Mouse (Mus musculus): ENCODE measurements around the gene Ly6g6c. TPM values are rescaled to one million over a fixed set of nuclear protein-coding genes. Genes with fewer than 3 reads are reported as not detected.

The Ly6g6c gene
- polyA plus RNA-seq, 1 experiment from 2014 or later = not detected

DNA sequence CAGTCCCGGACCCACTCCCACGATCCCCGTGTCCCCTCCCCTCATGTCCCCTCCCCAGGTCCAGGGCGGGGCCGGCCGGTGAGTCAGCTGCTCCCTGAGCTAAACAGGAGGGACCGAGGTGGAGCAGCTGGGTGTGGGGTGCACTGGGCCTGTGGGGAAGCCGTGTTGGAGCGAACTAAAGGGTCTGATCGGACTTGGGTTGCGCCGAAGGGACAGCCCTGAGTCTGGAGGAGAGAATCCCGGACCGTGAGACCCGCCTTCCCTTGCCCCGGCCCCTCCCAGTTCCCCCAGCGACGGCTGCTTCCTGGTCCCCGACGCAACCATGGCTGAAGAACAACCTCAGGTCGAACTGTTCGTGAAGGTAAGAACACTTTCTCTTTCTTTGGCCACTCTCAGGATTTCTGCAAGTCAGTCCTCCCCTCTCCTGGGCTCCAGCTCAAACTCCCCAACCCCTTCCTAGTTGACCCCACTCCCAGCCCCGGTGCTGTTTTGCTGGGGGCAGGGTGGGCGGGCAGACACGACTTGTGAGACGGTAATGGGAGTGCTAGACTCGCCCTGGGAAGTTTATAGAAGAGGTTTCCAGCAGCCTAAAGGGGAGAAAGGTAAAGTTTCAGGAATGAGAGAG is 14.9 kb upstream of the Ly6g6c start:
- 1% methylated on average over 27 of the region's 27 CpGs for WGBS
- Histone ChIP-seq H3K9ac (ENCODE audit: low read depth, low read length) (peak overlapping the region; percentile 61), H3K4me1 (ENCODE audit: control insufficient read depth, insufficient read depth, low read length) (peaks cover 11% of the 10 kb centered on the region), H3K4me2 (ENCODE audit: low read length) (peak overlapping the region; percentile 41), H3K36me3 (ENCODE audit: control insufficient read depth, insufficient read depth, low read length) (no peaks in the 10 kb centered on the region), H3K27me3 (ENCODE audit: control insufficient read depth, insufficient read depth, low read depth, low read length) (no peaks in the 10 kb centered on the region), H3K27ac (ENCODE audit: low read length) (peak overlapping the region; percentile 75), H3K4me3 (ENCODE audit: low read depth, low read length) (peak overlapping the region; percentile 35), H3K9me3 (replicated peaks; ENCODE audit: control insufficient read depth, low read length, poor library complexity, severe bottlenecking) (no peaks in the 10 kb centered on the region)
- no peak for ATAC-seq

DNA sequence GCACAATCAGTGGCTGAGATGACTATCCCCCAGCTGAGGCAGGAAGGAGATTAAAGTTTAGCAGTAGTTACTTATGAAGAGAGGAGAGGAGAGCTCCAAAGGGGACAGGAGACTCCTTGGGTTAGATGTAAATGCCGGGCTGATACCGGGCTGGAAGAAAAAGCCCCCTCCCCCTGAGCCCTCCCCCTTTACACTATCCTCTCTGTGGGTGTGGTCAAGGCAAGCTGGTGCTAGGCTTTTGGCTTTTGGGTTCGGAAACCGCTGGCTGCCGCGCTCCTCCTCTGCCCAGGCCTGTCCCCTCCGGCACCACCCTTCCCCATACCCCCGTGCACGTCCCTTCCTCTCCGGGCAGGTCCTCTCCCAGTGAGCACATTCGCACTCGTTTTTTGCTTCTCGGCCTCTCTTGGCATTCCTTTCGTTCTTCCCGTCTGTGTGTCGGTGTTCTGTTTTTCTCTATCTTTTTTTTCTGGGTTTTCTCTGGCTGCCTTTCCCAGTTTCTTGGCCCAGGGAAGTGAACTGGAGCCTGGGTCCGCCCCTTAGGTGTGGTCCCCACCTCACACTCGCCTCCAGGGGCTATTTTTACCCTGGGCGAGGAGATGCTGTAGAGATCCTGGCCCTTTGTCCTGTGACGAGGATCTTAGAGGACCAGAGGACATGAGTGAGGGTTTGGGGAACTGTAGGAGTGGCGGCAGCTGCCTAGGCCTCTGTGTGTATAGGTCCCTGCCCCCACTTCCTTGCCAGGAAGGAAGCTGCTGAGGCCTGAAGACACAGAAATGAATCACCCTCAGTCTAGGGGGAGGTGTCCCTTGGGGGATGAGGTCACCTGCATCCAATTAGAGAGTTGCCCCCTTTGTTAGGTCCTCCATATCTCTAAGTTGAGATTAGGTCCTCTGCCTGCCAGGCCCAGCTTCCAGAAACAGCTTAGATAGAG is 13.8 kb upstream of the Ly6g6c start:
- H3K9ac ChIP-seq (ENCODE audit: low read depth, low read length) = peak overlapping the region; percentile 30
- H3K27ac ChIP-seq (ENCODE audit: low read length) = peak overlapping the region; percentile 71
- no peaks in the 10 kb centered on the region for H3K27me3 ChIP-seq (ENCODE audit: control insufficient read depth, insufficient read depth, low read depth, low read length)
- H3K4me2 ChIP-seq (ENCODE audit: low read length) = peak overlapping the region; percentile 41
- H3K4me1 ChIP-seq (ENCODE audit: control insufficient read depth, insufficient read depth, low read length) = peaks cover 11% of the 10 kb centered on the region
- no peaks in the 10 kb centered on the region for H3K9me3 ChIP-seq (replicated peaks; ENCODE audit: control insufficient read depth, low read length, poor library complexity, severe bottlenecking)
- H3K36me3 ChIP-seq (ENCODE audit: control insufficient read depth, insufficient read depth, low read length) = no peaks in the 10 kb centered on the region
- ATAC-seq = peak; percentile 47
- 3% methylated on average over 21 of the region's 21 CpGs for WGBS
- H3K4me3 ChIP-seq (ENCODE audit: low read depth, low read length) = peak overlapping the region; percentile 35

DNA sequence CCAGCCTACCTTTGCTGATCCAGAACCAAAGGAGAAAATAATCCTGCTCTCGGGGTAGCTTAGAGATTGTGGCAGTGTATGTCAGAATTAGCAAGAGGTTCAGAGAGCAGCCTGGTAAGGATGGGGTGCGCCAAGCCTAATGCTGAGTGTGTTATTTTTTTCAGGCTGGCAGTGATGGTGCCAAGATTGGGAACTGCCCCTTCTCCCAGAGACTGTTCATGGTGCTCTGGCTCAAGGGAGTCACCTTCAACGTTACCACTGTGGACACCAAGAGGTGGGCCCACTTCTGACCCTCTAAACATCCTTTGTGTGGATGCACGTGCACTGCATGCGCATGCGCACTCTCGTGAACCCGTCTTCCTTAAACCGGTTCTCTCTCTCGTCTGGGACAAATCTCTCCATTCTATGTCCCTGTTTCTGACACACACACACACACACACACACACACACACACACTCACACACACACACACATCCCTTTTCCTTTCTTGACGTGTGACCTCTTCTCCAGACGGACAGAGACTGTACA is 12.9 kb upstream of the Ly6g6c start:
- no peaks in the 10 kb centered on the region for H3K36me3 ChIP-seq (ENCODE audit: control insufficient read depth, insufficient read depth, low read length)
- no peak overlapping the region for H3K9ac ChIP-seq (ENCODE audit: low read depth, low read length)
- no peaks in the 10 kb centered on the region for H3K9me3 ChIP-seq (replicated peaks; ENCODE audit: control insufficient read depth, low read length, poor library complexity, severe bottlenecking)
- 69% methylated on average over 12 of the region's 12 CpGs for WGBS
- peaks cover 11% of the 10 kb centered on the region for H3K4me1 ChIP-seq (ENCODE audit: control insufficient read depth, insufficient read depth, low read length)
- H3K27ac ChIP-seq (ENCODE audit: low read length) = 0 out of 2 replicates have a peak overlapping the region, but pooled peaks have one; percentile 71
- H3K27me3 ChIP-seq (ENCODE audit: control insufficient read depth, insufficient read depth, low read depth, low read length) = no peaks in the 10 kb centered on the region
- H3K4me3 ChIP-seq (ENCODE audit: low read depth, low read length) = no peak overlapping the region
- peak overlapping the region; percentile 41 for H3K4me2 ChIP-seq (ENCODE audit: low read length)
- ATAC-seq = no peak

DNA sequence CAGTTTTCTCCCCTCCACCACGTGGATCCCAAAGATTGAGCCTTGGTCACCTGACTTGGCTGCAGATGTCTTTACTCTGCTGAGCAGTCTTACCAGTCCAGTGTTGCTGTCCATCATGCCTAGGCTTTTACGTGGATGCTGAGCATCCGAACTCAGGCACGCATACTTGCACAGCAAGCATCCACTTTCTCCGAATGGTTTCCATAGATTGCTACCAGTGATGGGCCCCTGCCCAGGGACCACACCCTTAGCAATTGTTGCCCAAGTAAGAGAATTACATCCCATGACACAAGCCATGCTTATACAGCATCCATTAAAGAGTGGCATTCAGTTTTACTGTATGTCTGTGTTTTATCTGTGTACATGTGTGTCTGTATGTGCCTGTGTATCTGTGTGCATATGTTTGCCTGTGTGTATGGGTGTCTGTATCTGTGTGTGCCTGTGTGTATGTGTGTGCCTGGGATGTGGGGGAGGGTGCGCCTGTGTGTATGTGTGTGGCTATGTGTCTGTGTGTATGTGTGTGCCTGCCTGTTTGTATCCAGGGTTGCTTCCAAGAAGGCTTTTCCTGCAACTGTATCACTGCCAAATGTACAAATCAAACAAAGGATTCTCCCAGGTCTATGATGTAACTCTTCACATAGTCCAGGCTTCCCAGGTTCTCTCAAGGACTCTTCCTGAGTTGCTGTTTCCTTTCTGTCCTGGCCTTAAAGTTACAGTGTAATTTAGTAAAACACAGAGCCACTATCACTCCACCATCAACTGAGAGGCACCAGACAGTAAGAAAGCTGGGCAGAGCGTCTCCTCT is 9.3 kb upstream of the Ly6g6c start:
- Histone ChIP-seq H3K4me1 (ENCODE audit: control insufficient read depth, insufficient read depth, low read length) (peaks cover 18% of the 10 kb centered on the region), H3K9ac (ENCODE audit: low read depth, low read length) (no peak overlapping the region), H3K27me3 (ENCODE audit: control insufficient read depth, insufficient read depth, low read depth, low read length) (no peaks in the 10 kb centered on the region), H3K36me3 (ENCODE audit: control insufficient read depth, insufficient read depth, low read length) (no peaks in the 10 kb centered on the region), H3K4me3 (ENCODE audit: low read depth, low read length) (no peak overlapping the region), H3K9me3 (replicated peaks; ENCODE audit: control insufficient read depth, low read length, poor library complexity, severe bottlenecking) (no peaks in the 10 kb centered on the region), H3K4me2 (ENCODE audit: low read length) (no peak overlapping the region), H3K27ac (ENCODE audit: low read length) (no peak overlapping the region)
- WGBS = 91% methylated on average over 7 of the region's 7 CpGs
- no peak for ATAC-seq

DNA sequence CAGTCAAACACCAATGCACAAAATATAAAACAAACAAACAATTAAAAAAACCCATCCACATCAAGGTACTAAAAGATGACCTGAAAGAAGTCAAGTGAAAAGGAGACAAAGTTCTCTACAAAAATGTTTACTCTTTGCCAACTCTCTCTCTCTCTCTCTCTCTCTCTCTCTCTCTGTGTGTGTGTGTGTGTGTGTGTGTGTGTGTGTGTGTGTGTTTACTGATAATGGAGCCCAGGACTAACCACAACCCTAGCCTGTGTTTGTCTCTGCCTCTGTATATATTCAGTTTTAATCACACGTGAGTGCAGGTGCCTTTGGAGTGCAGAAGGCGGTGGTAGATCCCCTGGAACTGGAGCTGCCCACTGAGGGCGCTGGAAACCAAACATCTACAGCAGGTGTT is 8.1 kb upstream of the Ly6g6c start:
- H3K4me3 ChIP-seq (ENCODE audit: low read depth, low read length) = no peak overlapping the region
- no peaks in the 10 kb centered on the region for H3K9me3 ChIP-seq (replicated peaks; ENCODE audit: control insufficient read depth, low read length, poor library complexity, severe bottlenecking)
- WGBS = 87% methylated on average over 3 of the region's 3 CpGs
- no peak overlapping the region for H3K9ac ChIP-seq (ENCODE audit: low read depth, low read length)
- no peak for ATAC-seq
- peaks cover 5% of the 10 kb centered on the region; the same call in 1 of the 2 replicates for H3K36me3 ChIP-seq (ENCODE audit: control insufficient read depth, insufficient read depth, low read length)
- H3K4me1 ChIP-seq (ENCODE audit: control insufficient read depth, insufficient read depth, low read length) = peaks cover 15% of the 10 kb centered on the region
- H3K27me3 ChIP-seq (ENCODE audit: control insufficient read depth, insufficient read depth, low read depth, low read length) = no peaks in the 10 kb centered on the region
- no peak overlapping the region for H3K4me2 ChIP-seq (ENCODE audit: low read length)
- H3K27ac ChIP-seq (ENCODE audit: low read length) = no peak overlapping the region

DNA sequence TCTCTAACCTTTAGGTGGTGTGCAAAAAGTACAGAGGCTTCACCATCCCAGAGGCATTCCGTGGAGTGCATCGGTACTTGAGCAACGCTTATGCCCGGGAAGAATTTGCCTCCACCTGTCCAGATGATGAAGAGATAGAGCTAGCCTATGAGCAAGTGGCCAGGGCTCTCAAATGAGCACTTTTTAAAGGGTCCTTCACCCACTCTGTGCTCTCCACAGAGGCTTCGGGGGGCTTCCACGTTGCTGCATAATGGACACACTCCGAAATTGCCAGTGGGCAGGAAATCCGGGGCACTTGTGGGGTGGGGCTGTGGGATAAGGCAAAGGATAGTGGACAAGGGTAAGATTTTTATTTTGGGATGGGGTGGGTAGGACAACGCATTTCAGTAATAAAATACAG is 6.9 kb upstream of the Ly6g6c start:
- 69% methylated on average over 9 of the region's 9 CpGs for WGBS
- Histone ChIP-seq H3K4me2 (ENCODE audit: low read length) (peak overlapping the region; percentile 94), H3K9ac (ENCODE audit: low read depth, low read length) (peak overlapping the region; percentile 76; the same call in 1 of the 2 replicates), H3K27me3 (ENCODE audit: control insufficient read depth, insufficient read depth, low read depth, low read length) (no peaks in the 10 kb centered on the region; the same call in 1 of the 2 replicates), H3K4me1 (ENCODE audit: control insufficient read depth, insufficient read depth, low read length) (peaks cover 15% of the 10 kb centered on the region), H3K4me3 (ENCODE audit: low read depth, low read length) (peak overlapping the region; percentile 80), H3K27ac (ENCODE audit: low read length) (peak overlapping the region; percentile 85), H3K36me3 (ENCODE audit: control insufficient read depth, insufficient read depth, low read length) (peaks cover 5% of the 10 kb centered on the region; the same call in 1 of the 2 replicates), H3K9me3 (replicated peaks; ENCODE audit: control insufficient read depth, low read length, poor library complexity, severe bottlenecking) (no peaks in the 10 kb centered on the region)
- ATAC-seq = 0 out of 2 replicates have a peak, but pooled peaks have one; percentile 0

DNA sequence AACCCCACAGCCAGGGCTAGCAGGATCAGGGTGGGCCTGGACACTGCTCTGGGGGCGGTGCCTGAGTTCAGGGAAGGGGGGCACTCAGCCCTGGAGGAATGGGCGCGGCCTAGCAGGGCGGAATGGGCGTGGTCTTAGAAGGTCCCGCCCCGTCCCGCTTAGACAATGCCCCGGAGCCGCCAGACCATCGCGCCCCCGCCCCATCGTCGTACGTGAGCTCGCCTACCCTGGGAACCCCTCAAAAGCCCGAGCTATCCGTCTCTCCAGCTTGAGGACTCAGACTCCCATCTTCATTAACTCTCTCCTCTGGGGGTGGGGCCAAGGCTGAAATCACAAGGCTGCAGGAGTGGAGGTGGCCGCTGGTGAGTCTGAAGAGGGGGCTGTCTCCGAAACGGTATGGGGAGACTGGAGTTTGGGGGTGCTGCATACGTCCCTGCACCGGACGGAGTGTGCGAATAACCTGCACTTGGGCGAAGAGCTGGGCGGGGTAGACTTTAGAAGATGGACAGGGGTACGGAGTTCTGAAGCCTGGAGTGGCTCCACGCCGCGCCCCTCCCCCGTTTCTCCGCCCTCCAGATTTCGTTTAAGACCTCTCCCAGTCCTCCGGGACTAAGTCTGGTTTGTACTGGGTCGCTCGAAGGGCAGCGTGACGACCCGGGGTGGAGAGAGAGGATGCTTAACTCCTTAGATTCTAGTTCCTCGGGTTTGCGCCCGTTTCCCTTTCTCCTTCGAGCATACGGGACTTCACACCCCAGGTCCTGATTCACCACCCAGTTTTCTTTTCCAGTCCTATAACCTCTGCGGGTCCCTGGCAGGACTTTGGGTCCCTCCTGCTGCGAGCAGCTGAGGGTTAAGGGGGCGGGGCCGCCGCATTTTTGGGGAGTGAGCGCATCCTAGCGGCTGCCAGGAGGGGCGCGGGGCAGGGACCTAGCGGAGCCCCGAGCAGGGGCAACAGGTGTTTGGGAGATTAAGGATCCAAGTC is 6.0 kb upstream of the Ly6g6c start, which contains the start of gene Ddah2:
Ddah2 (plus strand) TSS at position 125 of the 982 bp plus-strand sequence.
- ATAC-seq = peak; percentile 89
- peak within 1 kb of the TSS; percentile 94 for H3K4me2 ChIP-seq (ENCODE audit: low read length)
- H3K27me3 ChIP-seq (ENCODE audit: control insufficient read depth, insufficient read depth, low read depth, low read length) = peaks cover 7% of the 10 kb centered on the region; the same call in 1 of the 2 replicates
- WGBS = under 1% methylated on average over 57 of the region's 57 CpGs
- H3K4me3 ChIP-seq (ENCODE audit: low read depth, low read length) = peak within 1 kb of the TSS; percentile 80
- H3K36me3 ChIP-seq (ENCODE audit: control insufficient read depth, insufficient read depth, low read length) = peaks cover 5% of the 10 kb centered on the region; the same call in 1 of the 2 replicates
- peak within 1 kb of the TSS; percentile 76 for H3K9ac ChIP-seq (ENCODE audit: low read depth, low read length)
- peak within 1 kb of the TSS; percentile 85 for H3K27ac ChIP-seq (ENCODE audit: low read length)
- peaks cover 15% of the 10 kb centered on the region for H3K4me1 ChIP-seq (ENCODE audit: control insufficient read depth, insufficient read depth, low read length)
- H3K9me3 ChIP-seq (replicated peaks; ENCODE audit: control insufficient read depth, low read length, poor library complexity, severe bottlenecking) = no peaks in the 10 kb centered on the region
